Mouse (Mus musculus) C2C12 (cell line): Measurements from ENCODE around the gene Sult2b1. TPM values are rescaled to one million over a fixed set of nuclear protein-coding genes. Genes with fewer than 3 reads are reported as not detected.

ENCODE experiments used
- H3K27me3 ChIP-seq: one replicate; pipeline ENCODE4 v1.6.1; 2011; ENCODE audit not compliant: control insufficient read depth, insufficient read depth, insufficient read length
- H3K36me3 ChIP-seq: one replicate; pipeline ENCODE4 v1.6.1; 2011; ENCODE audit not compliant: control insufficient read depth, insufficient read depth
- H3K4me3 ChIP-seq: one replicate; pipeline ENCODE4 v1.5.1; 2011; ENCODE audit warnings: mild to moderate bottlenecking, control low read depth; ENCODE audit not compliant: poor library complexity, insufficient read depth, severe bottlenecking
- H3K79me2 ChIP-seq: one replicate; pipeline ENCODE4 v1.6.1; 2011; ENCODE audit not compliant: control insufficient read depth, insufficient read depth
- H3K79me3 ChIP-seq: one replicate; pipeline ENCODE4 v1.6.1; 2011; ENCODE audit warnings: low read depth, control low read depth
- H3ac ChIP-seq: one replicate; pipeline ENCODE3; 2011; ENCODE audit warnings: low read depth; ENCODE audit not compliant: control insufficient read depth, insufficient read length
- CEBPB ChIP-seq: IDR thresholded peaks from one replicate; pipeline ENCODE4 v1.6.1; 2011; ENCODE audit warnings: low read depth, mild to moderate bottlenecking, control low read depth, moderate library complexity
- CTCF ChIP-seq: IDR thresholded peaks from one replicate; pipeline ENCODE4 v1.5.1; 2011; ENCODE audit not compliant: control insufficient read depth, insufficient read depth, insufficient read length
- FOSL1 ChIP-seq: IDR thresholded peaks from one replicate; pipeline ENCODE4 v1.8.0; 2011; ENCODE audit warnings: mild to moderate bottlenecking, low read length; ENCODE audit not compliant: poor library complexity, insufficient read depth, severe bottlenecking
- MAX ChIP-seq: IDR thresholded peaks from one replicate; pipeline ENCODE4 v1.6.1; 2011; ENCODE audit warnings: mild to moderate bottlenecking, control low read depth
- MYOD1 ChIP-seq: IDR thresholded peaks from one replicate; pipeline ENCODE4 v1.6.1; 2011; ENCODE audit warnings: low read depth; ENCODE audit not compliant: control insufficient read depth, insufficient read length
- MYOG ChIP-seq: IDR thresholded peaks from one replicate; pipeline ENCODE4 v1.6.1; 2011; ENCODE audit not compliant: control insufficient read depth, insufficient read length; ENCODE audit errors: extremely low read depth
- USF1 ChIP-seq: IDR thresholded peaks from one replicate; pipeline ENCODE4 v1.6.1; 2011; ENCODE audit warnings: low read depth, mild to moderate bottlenecking, control low read depth, moderate library complexity
- polyA plus RNA-seq: library from polyadenylated mRNA; unstranded; fragments of >200 nt; fragmentation: generic; extraction: Trizol; gene quantifications from one replicate; pipeline ENCODE4 v1.2.1, GENCODE M21; 2012; ENCODE audit warnings: missing spikeins

The Sult2b1 gene
- polyA plus RNA-seq, 1 experiment = 0.13 TPM

GRCm38 (mm10) chr7:45830427-45831127 lies 46.1 kb upstream of the Sult2b1 start, which contains the start of gene Grwd1:
Gene Grwd1 (minus strand): TSS chr7:45830944.
- peak within 1 kb of the TSS; percentile 78 for H3K4me3 ChIP-seq
- peak within 1 kb of the TSS; percentile 98 for H3ac ChIP-seq
- peaks cover 29% of the 10 kb centered on the region for H3K79me3 ChIP-seq
- H3K79me2 ChIP-seq = peaks cover 48% of the 10 kb centered on the region
- peaks cover 37% of the 10 kb centered on the region for H3K36me3 ChIP-seq
- peaks cover 20% of the 10 kb centered on the region for H3K27me3 ChIP-seq
- TF ChIP-seq MYOG (no peak), MAX (peak; percentile 87)

GRCm38 (mm10) chr7:45826631-45827030 lies 42.2 kb upstream of the Sult2b1 start:
- Histone ChIP-seq H3K4me3 (no peak overlapping the region), H3K27me3 (no peaks in the 10 kb centered on the region), H3K36me3 (peaks cover 52% of the 10 kb centered on the region), H3ac (no peak overlapping the region), H3K79me3 (peaks cover 29% of the 10 kb centered on the region), H3K79me2 (peaks cover 57% of the 10 kb centered on the region)
- no peak for TF ChIP-seq FOSL1
- TF ChIP-seq CTCF = no peak
- TF ChIP-seq MAX = no peak
- TF ChIP-seq MYOG = no peak
- TF ChIP-seq CEBPB = no peak
- TF ChIP-seq USF1 = no peak
- TF ChIP-seq MYOD1 = no peak

- Histone ChIP-seq H3K79me2 (peaks cover 46% of the 10 kb centered on the region), H3K36me3 (peaks cover 51% of the 10 kb centered on the region), H3K4me3 (no peak within 1 kb of the TSS), H3K79me3 (peaks cover 20% of the 10 kb centered on the region), H3ac (no peak within 1 kb of the TSS), H3K27me3 (no peaks in the 10 kb centered on the region)
- no peak for TF ChIP-seq MYOG
- no peak for TF ChIP-seq MAX
- no peak for TF ChIP-seq USF1
- TF ChIP-seq CTCF = no peak
- no peak for TF ChIP-seq FOSL1
- TF ChIP-seq MYOD1 = no peak
- TF ChIP-seq CEBPB = no peak
These were observed 40.1 kb upstream of the Sult2b1 start, which contains the start of gene Kcnj14 for GRCm38 (mm10) chr7:45824598-45824997. Gene Kcnj14 (minus strand): TSS chr7:45824782.

DNA sequence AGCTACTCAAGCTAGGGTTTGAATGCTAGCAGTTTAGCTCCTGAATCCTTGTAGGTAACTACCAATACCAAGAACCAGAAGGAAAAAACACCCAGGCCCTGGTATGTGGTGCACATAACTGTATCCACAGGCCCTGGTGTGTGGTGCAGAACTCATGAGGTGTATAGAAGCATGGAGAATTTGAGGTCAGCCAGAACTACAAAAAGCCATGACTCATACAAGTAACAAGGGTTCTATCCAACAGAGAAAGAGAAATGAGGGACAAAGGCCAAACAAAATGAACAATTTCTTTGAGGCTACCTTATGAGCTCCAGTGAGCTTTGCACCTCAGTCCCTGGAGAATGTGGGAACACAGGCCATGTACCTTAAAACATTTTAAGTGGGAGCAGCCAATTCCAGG lies 36.4 kb upstream of the Sult2b1 start:
- Histone ChIP-seq H3K79me2 (peaks cover 12% of the 10 kb centered on the region), H3K36me3 (peaks cover 19% of the 10 kb centered on the region), H3K27me3 (no peaks in the 10 kb centered on the region), H3K4me3 (no peak overlapping the region), H3K79me3 (no peaks in the 10 kb centered on the region), H3ac (no peak overlapping the region)
- TF ChIP-seq CEBPB = no peak
- TF ChIP-seq MYOD1 = no peak
- no peak for TF ChIP-seq USF1
- no peak for TF ChIP-seq MAX
- no peak for TF ChIP-seq MYOG
- TF ChIP-seq FOSL1 = no peak
- no peak for TF ChIP-seq CTCF

GRCm38 (mm10) chr7:45819843-45820242 lies 35.4 kb upstream of the Sult2b1 start:
- H3K79me3 ChIP-seq = no peaks in the 10 kb centered on the region
- no peak for TF ChIP-seq CTCF
- no peak for TF ChIP-seq CEBPB
- TF ChIP-seq MAX = no peak
- peaks cover 1% of the 10 kb centered on the region for H3K79me2 ChIP-seq
- no peaks in the 10 kb centered on the region for H3K27me3 ChIP-seq
- no peak overlapping the region for H3ac ChIP-seq
- no peak overlapping the region for H3K4me3 ChIP-seq
- H3K36me3 ChIP-seq = peaks cover 8% of the 10 kb centered on the region

- TF ChIP-seq CTCF (no peak), FOSL1 (no peak), MAX (no peak), USF1 (no peak), MYOD1 (no peak), CEBPB (no peak), MYOG (no peak)
- Histone ChIP-seq H3ac (no peak overlapping the region), H3K4me3 (no peak overlapping the region), H3K79me3 (peaks cover 16% of the 10 kb centered on the region), H3K27me3 (no peaks in the 10 kb centered on the region), H3K36me3 (peaks cover 17% of the 10 kb centered on the region), H3K79me2 (peaks cover 27% of the 10 kb centered on the region)
These were observed 31.5 kb upstream of the Sult2b1 start for GRCm38 (mm10) chr7:45815984-45816351.
